In the genomic region with DNA sequence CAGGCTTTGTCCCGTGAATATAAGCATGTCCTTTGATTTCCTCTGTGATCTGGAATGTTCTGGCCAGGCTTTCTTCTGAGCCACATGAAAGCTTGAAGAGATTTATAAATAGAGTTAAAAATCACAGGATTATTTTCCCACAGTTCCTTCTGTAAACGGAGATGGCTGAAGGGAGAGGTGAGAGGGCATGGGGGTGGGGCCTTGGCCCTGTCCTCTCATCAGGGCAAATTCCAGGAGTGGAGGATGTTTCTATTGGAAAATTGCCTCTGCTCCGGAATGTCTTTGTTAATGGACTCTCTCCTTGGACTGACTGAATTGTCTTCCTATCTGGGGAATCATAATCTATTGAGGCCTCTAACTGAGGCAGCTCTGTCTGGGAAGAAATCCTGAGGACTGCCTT, we compare ENCODE assay signal across 8 mouse cellular contexts. TPM values are rescaled to one million over a fixed set of nuclear protein-coding genes. Genes with fewer than 3 reads are reported as not detected.
DNase-seq lines count a peak whose midpoint lies in the region; ATAC-seq and TF ChIP-seq lines count a peak whose summit lies in the region.
"Had no signal": no experiment of that assay in that cellular context is flagged by ENCODE, and none has a peak within 500 bp of the region (broad histone marks: within the 10 kb centered on the region; RNA-seq: fewer than 3 reads in every experiment).

No protein-coding gene starts in this region.

- TF ChIP-seq POLR2A in lung, adult 2 months (IDR thresholded peaks at IDR 0.05; ENCODE audit: borderline replicate concordance, extremely low read depth, low read depth, low read length) = no peak

- H3K4me1 ChIP-seq in lung, adult 2 months (ENCODE audit: control insufficient read depth, insufficient read depth, low read length) = peaks cover 4% of the 10 kb centered on the region; the same call in 1 of the 2 replicates
- H3K4me1 ChIP-seq: embryonic facial prominence, embryonic 12.5 days had no signal

- 13% methylated on average over 3 of the region's 3 CpGs for WGBS in lung, adult 2 months

- no peak for TF ChIP-seq CTCF in lung, adult 2 months (IDR thresholded peaks at IDR 0.05; ENCODE audit: insufficient read depth, low read length)

- ATAC-seq in CD4-positive, CD25-positive, alpha-beta regulatory T cell, adult 4 months = no peak

- DNase-seq in 3T3-L1 (ENCODE audit: low read depth, low spot score) = peak; percentile 69
- DNase-seq in adipocyte (ENCODE audit: low spot score) = peak; percentile 73
- DNase-seq in heart, postnatal 4 days = peak; percentile 30
- peak; percentile 13 for DNase-seq in lung, adult 2 months
- DNase-seq in left cerebral cortex, adult 9 months (ENCODE audit: low spot score in 2 of 2) = no peak
- no peak for DNase-seq in ovary, adult 18-20 months (ENCODE audit: low spot score)

- H3K4me3 ChIP-seq in lung, adult 2 months (replicated peaks; ENCODE audit: extremely low read depth, low read depth, low read length) = no peak overlapping the region
- H3K4me3 ChIP-seq: embryonic facial prominence, embryonic 12.5 days had no signal

RNA-seq across cellular contexts. Expression of gene Mdga1, which starts 15.6 kb away (rescaled TPM):
- total RNA-seq in heart, postnatal 4 days (2021) = 10 to 100 TPM; 16.9 to 17.3 TPM
- polyA plus RNA-seq in lung, adult 2 months (2012; rRNA removed) = 3.9 and 4.4 TPM in 2 replicates
- polyA plus RNA-seq in CD4-positive, CD25-positive, alpha-beta regulatory T cell, adult 4 months (2017; shearing (Covaris generic)) = not detected

RNA-seq across cellular contexts. Expression of gene Zfand3, which starts 19.0 kb away (rescaled TPM):
- 100 to 1,000 TPM; 145 to 149 TPM for total RNA-seq in heart, postnatal 4 days (2021)
- 93.6 and 122 TPM in 2 replicates for polyA plus RNA-seq in lung, adult 2 months (2012; rRNA removed)
- polyA plus RNA-seq in CD4-positive, CD25-positive, alpha-beta regulatory T cell, adult 4 months (2017; shearing (Covaris generic)) = 10 to 100 TPM; 14.6 to 24.5 TPM

Comparison
In these comparisons a context has a peak if more than half of its experiments do, and no peak if none do; other contexts are left out.
1. DNase-seq: peak in 3T3-L1 (single experiment), adipocyte (single experiment), heart, postnatal 4 days (single experiment) and lung, adult 2 months (single experiment); none in left cerebral cortex, adult 9 months (0 of 2) and ovary, adult 18-20 months (single experiment).